Mouse (Mus musculus) liver, postnatal 0 days (tissue): Measurements from ENCODE around the gene Sp9.

Source experiments
- CTCF ChIP-seq: sonication (generic); IDR thresholded peaks from 2 replicates; pipeline ENCODE4 v1.5.1; 2016; ENCODE audit warnings: antibody characterized with exemption, low read depth
- EP300 ChIP-seq: IDR thresholded peaks from 2 replicates; pipeline ENCODE4 v1.6.1; 2016; ENCODE audit warnings: antibody characterized with exemption, low read depth, mild to moderate bottlenecking

GRCm38 (mm10) chr2:73304506-73304905, 32.8 kb downstream of the Sp9 start:
- no peak for TF ChIP-seq CTCF
- no peak for TF ChIP-seq EP300
